Mouse (Mus musculus) gastrocnemius, adult 2 months (tissue): ENCODE results near the gene Sec24c. TPM values are rescaled to one million over a fixed set of nuclear protein-coding genes. Genes with fewer than 3 reads are reported as not detected.

Experiments
- DNase-seq: peaks from one replicate; pipeline ENCODE4 v3.0.0; 2022
- H3K27ac ChIP-seq: fragments of 200-600 bp; 2 replicates; pipeline ENCODE4 v1.8.1; 2022; ENCODE audit warnings: mild to moderate bottlenecking
- H3K4me3 ChIP-seq: fragments of 200-600 bp; 2 replicates; pipeline ENCODE4 v1.8.1; 2022; ENCODE audit warnings: mild to moderate bottlenecking, moderate library complexity
- CTCF ChIP-seq: fragments of 200-600 bp; IDR thresholded peaks from 2 replicates; pipeline ENCODE4 v1.8.1; 2022; ENCODE audit warnings: antibody characterized with exemption, mild to moderate bottlenecking, moderate library complexity
- intact Hi-C: fragments of 180-260 bp; cut with DNase I; formaldehyde crosslinking; loops from one replicate; pipeline ENCODE4 v1.15.1; 2025
- total RNA-seq, 2 experiments: library from RNA; stranded (reverse); gene quantifications; 2 replicates each; pipeline ENCODE4 v1.2.3; 2021

The Sec24c gene
- total RNA-seq, 2 experiments from 2014 or later, result 73.8 to 76.3 TPM

DNA sequence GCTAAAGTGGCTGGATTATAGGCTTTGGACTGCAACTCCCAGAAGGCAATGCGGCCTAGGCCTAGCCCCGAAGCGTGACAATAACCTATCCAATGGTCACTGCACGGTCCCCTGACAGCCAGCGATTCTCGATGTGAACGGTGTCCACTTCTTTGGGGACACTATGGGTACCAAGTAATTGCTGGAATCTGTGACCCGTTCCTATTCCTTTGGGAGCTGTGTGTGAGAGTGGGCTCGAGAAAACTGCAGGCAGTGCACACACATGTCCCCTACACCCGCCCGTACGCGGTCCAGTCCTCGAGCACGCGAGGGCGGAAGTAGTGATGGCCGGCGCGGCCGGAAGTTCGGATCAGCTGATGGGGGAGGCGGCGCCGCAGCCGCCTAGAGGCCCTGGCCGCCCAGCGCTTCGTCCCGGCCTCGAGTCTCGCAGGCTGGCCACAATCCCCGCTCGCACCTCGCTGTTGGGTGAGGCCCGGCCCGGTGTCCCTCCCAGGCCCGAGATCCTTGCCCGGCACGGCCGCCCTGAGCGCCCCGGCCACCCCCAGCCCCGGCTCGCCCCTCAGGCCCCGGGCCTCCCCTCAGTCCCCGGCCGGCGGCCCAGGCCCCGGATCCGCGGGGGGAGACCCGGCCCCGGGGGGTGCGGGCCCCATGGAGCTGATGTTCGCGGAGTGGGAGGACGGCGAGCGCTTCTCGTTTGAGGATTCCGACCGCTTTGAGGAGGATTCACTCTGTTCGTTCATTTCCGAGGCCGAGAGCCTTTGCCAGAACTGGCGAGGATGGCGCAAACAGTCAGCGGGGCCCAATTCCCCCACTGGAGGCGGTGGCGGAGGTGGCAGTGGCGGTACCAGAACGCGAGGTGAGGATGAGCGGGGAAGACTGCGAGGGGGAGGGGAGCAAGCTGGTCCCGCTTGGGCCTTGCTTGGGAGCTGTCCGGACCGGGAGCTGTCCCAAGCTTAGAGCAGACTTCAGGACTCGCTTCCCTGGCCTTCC is 33.4 kb downstream of the Sec24c start, which contains the start of gene Zswim8:
Gene Zswim8, plus strand, starts transcription at position 352 of the 990 bp plus-strand sequence.
- H3K27ac ChIP-seq, result peak within 1 kb of the TSS; percentile 94
- DNase-seq, result peak; percentile 94
- H3K4me3 ChIP-seq, result peak within 1 kb of the TSS; percentile 90
- TF ChIP-seq CTCF, result peak; percentile 18; the same call in 1 of the 2 replicates
- intact Hi-C loops, result no loop called here

DNA sequence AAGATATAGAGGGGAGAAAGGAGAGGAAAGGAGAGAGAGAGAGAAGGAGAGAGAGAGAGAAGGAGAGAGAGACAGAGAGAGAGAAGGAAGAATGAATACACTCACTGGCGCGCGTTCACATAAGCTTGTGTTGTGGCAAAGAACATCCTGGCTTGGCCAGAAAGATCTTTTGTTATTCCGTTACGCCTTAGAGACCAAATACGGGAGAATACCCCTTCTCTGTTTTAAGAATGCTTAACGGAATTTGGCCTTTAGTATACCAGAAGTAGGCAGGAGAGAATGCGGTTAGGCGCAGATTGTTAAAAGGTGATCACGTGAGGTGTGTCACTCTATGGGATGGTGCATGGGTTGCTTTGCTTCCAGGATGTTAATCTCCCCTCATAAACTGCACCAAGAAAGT is 34.1 kb downstream of the Sec24c start:
- TF ChIP-seq CTCF, result no peak
- Histone ChIP-seq H3K27ac (peak overlapping the region; percentile 94), H3K4me3 (peak overlapping the region; percentile 90)
- intact Hi-C loops, result no loop called here
- DNase-seq, result no peak

DNA sequence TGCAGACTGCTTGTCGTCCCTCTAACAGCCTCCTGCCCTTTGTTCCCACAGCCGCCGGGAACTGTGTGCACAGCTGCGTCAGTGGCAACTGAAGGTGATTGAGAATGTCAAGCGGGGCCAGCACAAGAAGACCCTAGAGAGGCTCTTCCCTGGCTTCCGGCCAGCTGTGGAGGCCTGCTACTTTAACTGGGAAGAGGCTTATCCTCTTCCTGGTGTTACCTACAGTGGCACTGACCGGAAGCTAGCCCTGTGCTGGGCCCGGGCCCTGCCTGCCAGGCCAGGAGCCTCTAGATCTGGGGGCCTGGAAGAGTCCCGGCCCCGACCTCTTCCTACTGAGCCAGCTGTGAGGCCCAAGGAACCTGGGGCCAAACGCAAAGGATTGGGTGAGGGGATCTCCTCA is 39.7 kb downstream of the Sec24c start:
- Histone ChIP-seq H3K27ac (no peak overlapping the region), H3K4me3 (no peak overlapping the region)
- intact Hi-C loops, result no loop called here
- TF ChIP-seq CTCF, result no peak
- DNase-seq, result no peak

DNA sequence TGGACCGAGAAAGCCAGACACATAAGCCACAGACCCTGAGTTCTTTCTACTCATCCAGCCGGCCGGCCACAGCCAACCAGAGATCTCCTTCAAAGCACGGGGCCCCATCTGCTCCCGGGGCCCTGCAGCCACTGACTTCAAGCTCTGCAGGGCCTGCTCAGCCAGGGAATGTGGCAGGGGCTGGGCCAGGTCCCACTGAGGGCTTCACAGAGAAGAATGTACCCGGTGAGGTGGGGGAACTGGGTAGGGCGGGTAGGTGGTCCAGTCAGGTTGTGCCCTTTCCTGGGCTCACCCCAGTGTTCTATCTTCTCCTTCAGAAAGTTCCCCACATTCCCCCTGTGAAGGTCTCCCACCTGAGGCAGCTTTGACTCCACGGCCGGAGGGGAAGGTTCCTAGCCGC is 44.3 kb downstream of the Sec24c start:
- no peak for DNase-seq
- Histone ChIP-seq H3K27ac (no peak overlapping the region), H3K4me3 (no peak overlapping the region)
- intact Hi-C loops, result no loop called here
- TF ChIP-seq CTCF, result no peak

DNA sequence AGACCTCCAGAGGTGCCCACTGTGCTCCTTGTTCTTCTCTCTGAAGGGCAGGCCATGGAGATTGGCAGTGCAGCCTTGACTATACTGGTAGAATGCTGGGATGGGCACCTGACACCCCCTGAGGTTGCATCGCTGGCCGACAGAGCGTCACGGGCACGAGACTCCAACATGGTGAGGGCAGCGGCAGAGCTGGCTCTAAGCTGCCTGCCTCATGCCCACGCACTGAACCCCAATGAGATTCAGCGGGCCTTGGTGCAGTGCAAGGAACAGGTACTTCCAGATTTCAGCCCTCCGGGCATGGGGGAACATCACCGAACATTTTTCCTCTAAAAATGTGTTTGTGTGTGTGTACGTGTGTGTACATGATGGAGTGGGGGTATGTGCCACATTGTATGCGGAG is 45.7 kb downstream of the Sec24c start:
- Histone ChIP-seq H3K27ac (no peak overlapping the region), H3K4me3 (no peak overlapping the region)
- intact Hi-C loops, result no loop called here
- no peak for DNase-seq
- TF ChIP-seq CTCF, result no peak

DNA sequence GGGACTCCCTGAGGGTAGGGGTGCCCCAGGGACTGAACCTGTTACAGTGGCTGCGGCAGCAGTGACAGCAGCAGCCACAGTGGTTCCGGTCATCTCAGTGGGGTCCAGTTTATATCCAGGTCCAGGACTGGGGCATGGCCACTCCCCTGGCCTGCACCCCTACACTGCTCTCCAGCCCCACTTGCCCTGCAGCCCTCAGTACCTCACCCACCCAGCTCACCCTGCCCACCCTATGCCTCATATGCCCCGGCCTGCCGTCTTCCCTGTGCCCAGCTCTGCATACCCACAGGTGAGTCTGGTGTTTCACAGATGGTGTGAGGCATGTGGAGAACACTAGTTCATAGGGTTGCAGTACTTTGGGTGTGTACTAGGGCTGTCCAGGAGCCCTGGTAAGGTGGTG is 47.3 kb downstream of the Sec24c start:
- Histone ChIP-seq H3K27ac (no peak overlapping the region), H3K4me3 (no peak overlapping the region)
- intact Hi-C loops, result no loop called here
- DNase-seq, result no peak
- no peak for TF ChIP-seq CTCF

DNA sequence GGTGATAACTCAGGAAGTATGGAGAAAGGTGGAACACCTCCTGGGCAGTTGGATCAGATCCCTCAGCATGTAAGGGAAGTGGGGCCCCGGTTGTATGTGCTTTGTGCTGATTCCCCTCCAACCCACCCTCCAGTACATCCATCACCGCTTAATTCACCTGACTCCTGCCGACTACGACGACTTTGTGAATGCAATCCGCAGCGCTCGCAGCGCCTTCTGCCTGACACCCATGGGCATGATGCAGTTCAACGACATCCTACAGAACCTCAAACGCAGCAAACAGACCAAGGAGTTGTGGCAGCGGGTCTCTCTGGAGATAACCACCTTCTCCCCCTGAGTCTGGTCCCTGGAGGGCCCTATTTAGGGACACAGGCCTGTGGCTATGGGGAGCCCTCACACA is 48.9 kb downstream of the Sec24c start:
- intact Hi-C loops, result no loop called here
- Histone ChIP-seq H3K27ac (no peak overlapping the region), H3K4me3 (no peak overlapping the region)
- TF ChIP-seq CTCF, result no peak
- DNase-seq, result no peak

DNA sequence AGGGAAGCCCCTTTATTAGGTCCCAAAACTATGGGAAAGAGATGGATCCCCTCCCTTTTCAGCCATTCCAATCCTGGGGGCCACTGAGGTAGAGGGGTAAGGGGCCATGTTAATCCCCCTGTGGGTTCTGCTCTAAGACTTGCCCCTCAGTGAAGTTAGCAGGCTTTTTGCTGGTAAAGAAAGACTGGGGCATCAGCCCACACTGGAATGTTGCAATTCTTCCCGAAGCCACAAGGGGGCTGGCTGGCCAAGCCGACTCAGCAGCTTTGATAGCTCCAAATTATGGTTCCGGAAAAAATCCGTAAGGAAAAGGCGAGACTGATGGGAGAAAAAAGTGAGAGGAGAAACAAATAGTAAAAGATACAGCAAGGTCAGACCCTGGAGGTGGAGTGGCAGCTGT is 49.9 kb downstream of the Sec24c start:
- H3K4me3 ChIP-seq, result no peak overlapping the region
- TF ChIP-seq CTCF, result peak; percentile 89
- H3K27ac ChIP-seq, result no peak overlapping the region; the same call in 1 of the 2 replicates
- intact Hi-C loops, result no loop called here
- DNase-seq, result peak; percentile 73

DNA sequence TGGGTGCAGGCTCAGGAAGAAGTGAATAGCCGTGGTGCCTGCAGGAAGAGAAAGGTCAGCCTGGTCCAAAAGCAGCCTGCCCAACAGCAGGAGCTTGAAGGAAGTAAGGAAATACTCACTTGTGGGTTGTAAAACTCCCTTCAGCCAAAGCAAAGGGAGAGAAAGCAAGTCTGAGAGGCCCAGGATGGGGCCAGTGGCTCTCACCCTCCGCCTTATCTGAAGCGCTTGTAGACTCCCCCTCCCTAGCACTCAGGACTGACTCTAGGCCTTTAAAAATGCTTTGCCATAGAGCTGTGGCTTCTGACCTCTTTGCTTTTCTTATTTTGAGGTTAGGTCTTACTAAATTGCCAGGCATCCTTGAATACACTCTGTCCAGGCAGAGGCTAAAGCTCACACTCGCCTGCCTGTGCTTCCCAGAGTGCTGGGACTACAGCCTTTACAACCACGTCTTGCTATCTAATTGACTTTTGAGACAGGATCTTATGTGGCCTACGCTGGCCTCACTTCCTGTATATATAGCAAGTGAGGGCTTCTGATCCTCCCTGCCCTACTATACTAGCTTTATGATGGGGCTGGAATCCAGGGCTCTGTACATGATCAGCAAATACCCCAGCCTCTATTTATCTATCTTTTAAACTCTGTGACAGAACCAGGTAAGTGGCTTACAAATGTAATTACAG is 51.7 kb downstream of the Sec24c start:
- intact Hi-C loops, result no loop called here

DNA sequence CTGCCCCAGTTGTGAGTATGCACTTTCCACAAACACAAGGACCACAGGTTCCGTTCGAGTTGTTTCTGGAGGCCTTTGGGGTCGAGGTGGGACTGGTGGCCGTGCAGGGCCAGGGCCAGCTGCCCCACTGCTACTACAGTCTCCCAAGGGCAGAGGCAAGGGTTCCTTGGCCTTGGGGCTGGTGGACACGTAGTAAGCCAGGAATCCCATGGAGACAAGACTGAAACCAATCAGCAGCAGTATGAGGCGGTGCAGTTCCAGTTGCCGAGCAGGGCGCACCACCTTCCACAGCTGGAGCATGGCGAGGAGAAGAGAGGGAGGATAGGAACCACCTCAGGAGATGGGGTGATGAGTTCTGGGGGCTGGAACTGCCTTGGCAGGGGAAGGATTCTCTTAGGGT is 55.8 kb downstream of the Sec24c start:
- peak overlapping the region; percentile 81 for H3K27ac ChIP-seq
- TF ChIP-seq CTCF, result no peak
- intact Hi-C loops, result loop anchor here (5.0 kb wide), 1 partner anchor 62 kb away; the partner anchor contains the start of gene Camk2g
- no peak for DNase-seq
- H3K4me3 ChIP-seq, result peak overlapping the region; percentile 47

More for the DNA sequence above, 51.7 kb downstream of the Sec24c start:
- no peak overlapping the region for H3K4me3 ChIP-seq
- H3K27ac ChIP-seq, result no peak overlapping the region
- DNase-seq, result no peak
- TF ChIP-seq CTCF, result no peak

DNA sequence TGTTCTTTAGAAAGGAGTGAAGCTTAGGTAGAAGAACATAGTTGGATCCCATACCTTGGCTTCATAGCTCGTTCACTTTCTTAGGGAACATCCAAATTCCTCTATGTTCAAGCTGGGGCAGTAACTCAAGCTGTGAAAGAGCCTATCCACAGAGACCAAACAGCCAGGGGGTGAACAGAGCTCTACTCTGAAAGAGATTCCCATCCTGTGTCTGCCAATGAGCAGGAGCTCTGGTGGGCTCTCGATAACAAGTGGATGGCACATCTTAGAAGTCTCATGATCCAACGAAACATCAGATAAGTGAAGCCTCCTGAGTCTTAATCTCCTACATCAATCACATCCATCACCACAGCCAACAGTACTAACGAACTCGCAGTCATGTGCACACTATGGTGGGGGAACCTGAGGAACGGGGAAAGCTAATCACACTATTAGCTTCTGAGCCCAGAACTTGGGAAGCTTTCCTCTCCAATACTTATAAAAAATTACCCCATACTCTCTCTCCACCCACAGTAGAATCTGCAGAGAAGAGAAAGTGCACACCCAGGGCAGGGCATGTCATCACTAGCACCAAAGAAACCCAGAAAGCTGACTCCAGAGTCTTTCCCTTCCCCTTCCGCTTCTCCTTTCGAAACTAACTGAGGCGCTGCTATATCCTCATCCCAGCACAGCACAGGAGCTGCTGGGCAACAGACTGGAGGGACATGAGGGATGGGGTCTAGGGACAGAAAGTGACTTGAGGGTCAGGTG is 56.9 kb downstream of the Sec24c start:
- DNase-seq, result no peak
- H3K27ac ChIP-seq, result peak overlapping the region; percentile 81
- intact Hi-C loops, result loop anchor here (5.0 kb wide), 1 partner anchor 61 kb away; the partner anchor contains the start of gene Camk2g
- no peak for TF ChIP-seq CTCF
- peak overlapping the region; percentile 31 for H3K4me3 ChIP-seq

DNA sequence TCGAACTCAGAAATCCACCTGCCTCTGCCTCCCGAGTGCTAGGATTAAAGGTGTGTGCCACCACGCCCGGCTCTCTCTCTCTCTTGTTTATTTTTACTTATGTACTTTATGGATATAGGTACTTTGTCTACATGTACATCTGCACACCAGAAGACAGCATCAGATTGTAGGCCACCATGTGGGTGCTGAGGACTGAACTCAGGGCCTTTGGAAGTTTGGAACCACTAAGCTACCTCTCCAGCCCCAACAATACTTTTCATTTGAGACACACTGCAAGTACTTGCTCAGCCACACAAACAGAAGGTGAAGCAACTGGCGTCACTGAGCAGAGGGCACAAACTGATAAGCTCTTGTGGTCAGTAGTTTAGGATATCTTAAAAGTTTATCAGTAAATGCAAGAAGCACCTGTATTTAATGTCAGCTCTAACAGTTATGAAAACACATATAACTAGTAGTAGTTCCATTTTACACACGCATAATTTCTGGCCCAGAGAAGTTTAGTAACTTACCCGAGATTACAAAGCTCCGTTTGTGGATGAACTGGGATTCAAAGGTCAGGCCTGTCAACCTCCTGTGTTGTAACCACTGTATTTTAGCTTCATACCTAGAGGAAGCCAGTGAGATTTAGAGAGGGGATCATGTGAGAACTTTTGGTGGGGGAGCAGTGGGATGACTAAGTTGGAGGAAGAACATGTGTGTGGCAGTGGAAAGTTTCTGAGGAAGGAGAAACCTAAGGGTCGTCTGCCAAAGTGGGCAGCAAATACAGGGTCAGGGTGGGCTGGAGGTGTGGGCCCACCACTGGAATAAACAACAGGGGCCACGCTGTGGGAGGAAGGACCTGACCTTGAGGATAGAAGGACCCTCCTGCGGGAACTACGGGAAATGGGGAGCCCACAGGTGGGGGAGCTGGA is 59.2 kb downstream of the Sec24c start:
- intact Hi-C loops, result loop anchor here (5.0 kb wide), 1 partner anchor 59 kb away; the partner anchor contains the start of gene Camk2g
- peak overlapping the region; percentile 90 for H3K4me3 ChIP-seq
- DNase-seq, result no peak
- H3K27ac ChIP-seq, result peak overlapping the region; percentile 98
- TF ChIP-seq CTCF, result no peak
